Mouse (Mus musculus) E14TG2a.4 (cell line): ENCODE measurements at regions not wholly inside any gene's neighbourhood (a gene's known extent, or its start where the extent isn't known, plus 50 kb on each side); places are given as distances from the start of the nearest gene placed in this dataset.

Experiments
- H3K27me3 ChIP-seq: 2 replicates; pipeline ENCODE4 v1.6.1; 2014; ENCODE audit warnings: low read length, control low read depth; ENCODE audit not compliant: insufficient read depth
- H3K36me3 ChIP-seq: 2 replicates; pipeline ENCODE4 v1.6.1; 2014; ENCODE audit warnings: low read length, control low read depth; ENCODE audit not compliant: insufficient read depth
- H3K4me1 ChIP-seq: replicated peaks from 2 replicates; pipeline ENCODE4 v1.6.1; 2014; ENCODE audit warnings: low read depth, low read length, control low read depth
- H3K4me3 ChIP-seq: replicated peaks from 2 replicates; pipeline ENCODE4 v1.5.1; 2014; ENCODE audit warnings: mild to moderate bottlenecking, low read length
- H3K9me3 ChIP-seq: 2 replicates; pipeline ENCODE4 v1.6.1; 2014; ENCODE audit warnings: low read length, control low read depth
- CTCF ChIP-seq: conservative IDR thresholded peaks from 2 replicates; pipeline ENCODE4 v1.5.1; 2014; ENCODE audit warnings: low read length
- NANOG ChIP-seq: IDR thresholded peaks from 2 replicates; pipeline ENCODE4 v1.6.1; 2014; ENCODE audit warnings: borderline replicate concordance, low read length, mixed read lengths
- POU5F1 ChIP-seq: IDR thresholded peaks from 2 replicates; pipeline ENCODE4 v1.6.1; 2014; ENCODE audit warnings: low read length, borderline replicate concordance

DNA sequence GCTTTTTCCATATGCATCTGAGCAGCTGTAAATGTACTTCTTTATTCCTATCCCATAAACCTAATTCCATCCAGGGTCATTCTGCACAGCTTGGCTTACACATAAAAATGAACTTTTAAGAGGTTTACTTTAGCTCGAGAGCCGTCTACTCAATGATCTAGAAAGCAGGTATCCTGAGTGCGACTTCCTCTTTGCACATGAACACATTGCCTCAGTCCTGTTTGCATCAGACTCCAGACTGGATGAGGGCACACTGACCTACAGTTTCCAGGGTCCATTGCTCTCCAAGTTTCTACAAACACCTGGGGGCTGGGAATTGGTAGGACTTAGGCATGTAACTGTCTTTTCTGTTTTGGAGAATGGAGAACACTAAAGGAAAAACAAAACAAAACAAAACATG is 2310.5 kb downstream of the 4930444P10Rik start:
- Histone ChIP-seq H3K4me3 (no peak overlapping the region), H3K4me1 (no peaks in the 10 kb centered on the region), H3K9me3 (no peaks in the 10 kb centered on the region), H3K36me3 (no peaks in the 10 kb centered on the region), H3K27me3 (no peaks in the 10 kb centered on the region)
- TF ChIP-seq CTCF, result no peak
- TF ChIP-seq POU5F1, result no peak
- no peak for TF ChIP-seq NANOG

DNA sequence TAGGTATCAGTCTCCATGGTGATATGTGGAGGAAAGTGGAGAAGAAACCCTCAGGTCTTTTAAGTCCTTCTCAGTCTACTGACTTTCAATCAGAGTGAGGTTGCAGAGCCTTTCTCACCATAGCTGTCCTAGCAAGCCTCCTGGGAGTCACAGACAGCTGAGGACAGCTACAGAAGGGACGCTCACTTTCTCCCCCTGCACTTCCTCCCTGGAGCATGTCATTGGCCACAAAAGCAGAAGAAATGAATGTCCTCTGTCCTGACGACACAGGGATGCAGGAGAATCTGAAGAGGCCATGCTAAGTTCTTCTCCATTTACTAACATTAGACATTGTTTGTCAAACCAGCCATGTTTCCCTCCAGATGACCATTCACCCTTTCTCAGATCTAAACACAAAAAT is 2321.0 kb downstream of the 4930444P10Rik start:
- H3K4me1 ChIP-seq, result no peaks in the 10 kb centered on the region
- no peak for TF ChIP-seq CTCF
- no peak for TF ChIP-seq POU5F1
- TF ChIP-seq NANOG, result no peak
- no peaks in the 10 kb centered on the region for H3K36me3 ChIP-seq
- H3K27me3 ChIP-seq, result no peaks in the 10 kb centered on the region
- H3K4me3 ChIP-seq, result no peak overlapping the region
- H3K9me3 ChIP-seq, result peaks cover 18% of the 10 kb centered on the region

DNA sequence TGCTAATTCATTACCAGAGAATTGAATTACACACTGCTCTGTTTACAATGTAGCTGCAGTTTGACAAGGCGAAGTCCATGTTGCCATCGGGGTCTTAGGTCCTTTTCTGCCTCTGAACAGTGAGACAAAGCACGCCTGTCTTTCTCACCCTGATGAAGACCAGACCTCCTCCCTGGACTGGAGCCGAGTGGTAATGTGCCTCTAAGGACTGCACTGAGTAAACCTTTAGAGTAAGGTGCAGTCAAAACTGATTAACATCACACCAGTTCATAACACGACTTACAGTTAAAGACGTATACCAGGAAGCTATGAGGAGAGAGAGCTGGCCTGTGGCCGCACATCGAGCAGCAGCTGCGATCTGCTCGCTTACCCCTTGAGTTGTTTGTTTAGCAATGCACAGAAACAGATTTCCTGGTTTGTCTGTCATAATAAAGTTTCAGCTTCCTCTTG is 2322.1 kb downstream of the 4930444P10Rik start:
- Histone ChIP-seq H3K4me1 (no peaks in the 10 kb centered on the region), H3K36me3 (no peaks in the 10 kb centered on the region), H3K27me3 (no peaks in the 10 kb centered on the region), H3K4me3 (no peak overlapping the region), H3K9me3 (peaks cover 18% of the 10 kb centered on the region)
- TF ChIP-seq POU5F1, result no peak
- TF ChIP-seq CTCF, result no peak
- no peak for TF ChIP-seq NANOG

DNA sequence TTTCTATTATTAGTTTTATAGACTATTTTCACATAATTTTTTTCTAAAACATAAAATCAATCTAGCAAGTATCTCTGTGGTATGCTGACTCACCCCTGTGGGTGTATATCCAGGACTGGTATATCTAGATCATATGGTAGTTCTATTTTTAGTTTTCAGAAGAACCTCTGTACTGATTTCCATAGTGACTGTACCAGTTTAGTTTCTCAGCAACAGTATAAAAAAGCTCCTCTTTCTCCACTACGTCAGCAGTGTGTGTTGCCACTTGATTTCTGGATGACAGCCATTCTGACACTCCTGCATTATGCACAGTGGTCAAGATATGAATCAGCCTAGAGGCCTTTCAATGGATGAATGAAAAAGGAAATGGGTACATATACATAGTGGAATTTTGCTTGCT is 2338.6 kb downstream of the A830018L16Rik start:
- Histone ChIP-seq H3K4me1 (peaks cover 5% of the 10 kb centered on the region), H3K27me3 (no peaks in the 10 kb centered on the region), H3K36me3 (no peaks in the 10 kb centered on the region), H3K4me3 (no peak overlapping the region), H3K9me3 (no peaks in the 10 kb centered on the region)
- TF ChIP-seq CTCF (no peak), NANOG (no peak), POU5F1 (no peak)

DNA sequence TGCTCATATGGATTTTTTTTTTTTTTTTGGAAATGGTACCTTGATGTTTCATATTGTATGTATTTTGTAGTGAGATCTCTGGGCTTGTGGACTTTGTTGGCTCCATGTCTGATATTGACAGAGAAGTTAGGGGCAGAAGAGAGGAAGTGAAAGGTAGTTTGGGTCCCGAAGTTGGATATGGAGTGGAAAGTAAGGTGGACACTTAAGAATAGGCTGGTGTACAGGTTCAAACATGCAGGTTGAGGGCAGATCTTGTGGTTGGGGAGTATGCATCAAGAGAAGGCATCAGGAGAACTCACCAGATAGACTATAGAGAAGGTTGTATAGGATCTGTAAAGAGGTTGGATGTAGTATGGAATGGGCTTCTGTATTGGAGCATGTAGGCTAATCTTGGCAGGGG is 2337.5 kb downstream of the A830018L16Rik start:
- H3K9me3 ChIP-seq, result no peaks in the 10 kb centered on the region
- H3K4me1 ChIP-seq, result peaks cover 5% of the 10 kb centered on the region
- H3K4me3 ChIP-seq, result 0 out of 2 replicates have a peak overlapping the region, but pooled peaks have one; percentile 43
- no peak for TF ChIP-seq CTCF
- TF ChIP-seq POU5F1, result no peak
- H3K36me3 ChIP-seq, result no peaks in the 10 kb centered on the region
- no peaks in the 10 kb centered on the region for H3K27me3 ChIP-seq
